In genomic region chrX:139247294-139247693, GRCm38 (mm10) we compare ENCODE assay signal across 10 mouse cellular contexts. TPM values are rescaled to one million over a fixed set of nuclear protein-coding genes. Genes with fewer than 3 reads are reported as not detected.
DNase-seq lines count a peak whose midpoint lies in the region; ATAC-seq and TF ChIP-seq lines count a peak whose summit lies in the region.
"Had no signal": no experiment of that assay in that cellular context is flagged by ENCODE, and none has a peak within 500 bp of the region (broad histone marks: within the 10 kb centered on the region; RNA-seq: fewer than 3 reads in every experiment).

No protein-coding gene starts in this region.

- no peaks in the 10 kb centered on the region for H3K4me1 ChIP-seq in heart, postnatal 0 days (ENCODE audit: control insufficient read depth, insufficient read depth)
- H3K4me1 ChIP-seq in heart, embryonic 11.5 days (ENCODE audit: control insufficient read depth, insufficient read depth, low read length), result no peaks in the 10 kb centered on the region
- H3K4me1 ChIP-seq in midbrain, postnatal 0 days (ENCODE audit: insufficient read depth, low read length), result no peaks in the 10 kb centered on the region
- H3K4me1 ChIP-seq in midbrain, embryonic 10.5 days, result no peaks in the 10 kb centered on the region
- no peaks in the 10 kb centered on the region for H3K4me1 ChIP-seq in midbrain, embryonic 16.5 days (ENCODE audit: control insufficient read depth, insufficient read depth, low read length)
- H3K4me1 ChIP-seq: limb, embryonic 13.5 days had no signal

- no peaks in the 10 kb centered on the region for H3K36me3 ChIP-seq in heart, postnatal 0 days (replicated peaks; ENCODE audit: control insufficient read depth, insufficient read depth, low read length)
- H3K36me3 ChIP-seq in heart, embryonic 11.5 days (ENCODE audit: control insufficient read depth, insufficient read depth, low read length), result no peaks in the 10 kb centered on the region
- H3K36me3 ChIP-seq in midbrain, postnatal 0 days (ENCODE audit: insufficient read depth, low read length), result no peaks in the 10 kb centered on the region
- H3K36me3 ChIP-seq in midbrain, embryonic 10.5 days, result no peaks in the 10 kb centered on the region
- no peaks in the 10 kb centered on the region for H3K36me3 ChIP-seq in midbrain, embryonic 16.5 days (ENCODE audit: control insufficient read depth, insufficient read depth, low read length)
- H3K36me3 ChIP-seq: limb, embryonic 13.5 days had no signal

- TF ChIP-seq CTCF in heart, postnatal 0 days (IDR thresholded peaks at IDR 0.05; ENCODE audit: low read depth), result peak; percentile 32; the same call in 1 of the 2 replicates
- peak; percentile 29; the same call in 1 of the 2 replicates for TF ChIP-seq CTCF in midbrain, postnatal 0 days (IDR thresholded peaks at IDR 0.05)

- H3K9me3 ChIP-seq in heart, postnatal 0 days (replicated peaks; ENCODE audit: control insufficient read depth, low read length), result no peaks in the 10 kb centered on the region
- H3K9me3 ChIP-seq in heart, embryonic 11.5 days (replicated peaks; ENCODE audit: control insufficient read depth, low read length), result no peaks in the 10 kb centered on the region
- H3K9me3 ChIP-seq in midbrain, postnatal 0 days (ENCODE audit: low read length), result no peaks in the 10 kb centered on the region
- H3K9me3 ChIP-seq in midbrain, embryonic 10.5 days (replicated peaks), result no peaks in the 10 kb centered on the region
- H3K9me3 ChIP-seq in midbrain, embryonic 16.5 days (replicated peaks; ENCODE audit: control insufficient read depth, low read length, poor library complexity, severe bottlenecking), result no peaks in the 10 kb centered on the region
- H3K9me3 ChIP-seq: limb, embryonic 13.5 days had no signal

- no peak for TF ChIP-seq EP300 in heart, postnatal 0 days (IDR thresholded peaks at IDR 0.05; ENCODE audit: low read depth)

- ATAC-seq in heart, postnatal 0 days (ENCODE audit: insufficient read depth, low read depth), result no peak
- ATAC-seq in heart, embryonic 11.5 days (replicated peaks; ENCODE audit: insufficient number of reproducible peaks, low FRiP score, low TSS enrichment), result no peak
- ATAC-seq in midbrain, postnatal 0 days (ENCODE audit: low FRiP score), result no peak
- no peak for ATAC-seq in midbrain, embryonic 16.5 days
- no peak for ATAC-seq in activated CD4-positive, CD25-positive, alpha-beta regulatory T cell, adult 4 months

- H3K4me3 ChIP-seq in heart, postnatal 0 days (ENCODE audit: low read depth, low read length), result no peak overlapping the region
- no peak overlapping the region for H3K4me3 ChIP-seq in heart, embryonic 11.5 days (ENCODE audit: low read depth, low read length)
- H3K4me3 ChIP-seq in midbrain, postnatal 0 days (ENCODE audit: low read depth, low read length), result no peak overlapping the region
- H3K4me3 ChIP-seq in midbrain, embryonic 10.5 days, result no peak overlapping the region
- H3K4me3 ChIP-seq in midbrain, embryonic 16.5 days (ENCODE audit: low read depth, low read length), result no peak overlapping the region
- H3K4me3 ChIP-seq: erythroblast, embryonic 14.5 days; limb, embryonic 13.5 days had no signal

- H3K27me3 ChIP-seq in heart, postnatal 0 days (ENCODE audit: control insufficient read depth, insufficient read depth, low read length), result no peaks in the 10 kb centered on the region
- H3K27me3 ChIP-seq in heart, embryonic 11.5 days (ENCODE audit: control insufficient read depth, insufficient read depth, low read length), result no peaks in the 10 kb centered on the region
- no peaks in the 10 kb centered on the region for H3K27me3 ChIP-seq in midbrain, postnatal 0 days (ENCODE audit: insufficient read depth, low read length)
- no peaks in the 10 kb centered on the region for H3K27me3 ChIP-seq in midbrain, embryonic 10.5 days (ENCODE audit: low read depth, poor library complexity, severe bottlenecking)
- H3K27me3 ChIP-seq in midbrain, embryonic 16.5 days (ENCODE audit: control insufficient read depth, insufficient read depth, low read depth, low read length), result no peaks in the 10 kb centered on the region
- H3K27me3 ChIP-seq: limb, embryonic 13.5 days had no signal

- H3K4me2 ChIP-seq in heart, postnatal 0 days (ENCODE audit: low read depth, low read length), result no peak overlapping the region
- H3K4me2 ChIP-seq in heart, embryonic 11.5 days, result no peak overlapping the region
- H3K4me2 ChIP-seq in midbrain, postnatal 0 days (ENCODE audit: low read depth, low read length, poor library complexity, severe bottlenecking), result no peak overlapping the region
- H3K4me2 ChIP-seq in midbrain, embryonic 16.5 days (ENCODE audit: low read length), result no peak overlapping the region
- H3K4me2 ChIP-seq: limb, embryonic 13.5 days had no signal

- no peak overlapping the region for H3K27ac ChIP-seq in heart, postnatal 0 days (ENCODE audit: low read depth)
- no peak overlapping the region for H3K27ac ChIP-seq in heart, embryonic 11.5 days (ENCODE audit: low read depth, low read length)
- no peak overlapping the region for H3K27ac ChIP-seq in midbrain, postnatal 0 days (ENCODE audit: low read depth, low read length)
- H3K27ac ChIP-seq in midbrain, embryonic 10.5 days (replicated peaks), result no peak overlapping the region
- H3K27ac ChIP-seq in midbrain, embryonic 16.5 days (ENCODE audit: low read length), result no peak overlapping the region
- H3K27ac ChIP-seq: limb, embryonic 13.5 days had no signal

- 83% methylated on average over 3 of the region's 3 CpGs for WGBS in heart, postnatal 0 days
- 78% methylated on average over 3 of the region's 3 CpGs for WGBS in heart, embryonic 11.5 days (ENCODE audit: insufficient replicate concordance)
- 57% methylated on average over 3 of the region's 3 CpGs for WGBS in midbrain, postnatal 0 days
- 84% methylated on average over 3 of the region's 3 CpGs for WGBS in midbrain, embryonic 10.5 days
- WGBS in midbrain, embryonic 16.5 days, result 67% methylated on average over 3 of the region's 3 CpGs

- no peak for DNase-seq in heart, postnatal 0 days (ENCODE audit: low spot score)
- DNase-seq in midbrain, postnatal 0 days (ENCODE audit: low spot score), result no peak
- DNase-seq in midbrain, embryonic 10.5 days (ENCODE audit: low spot score), result no peak
- peak; percentile 31 for DNase-seq in adrenal gland, postnatal 14 days
- peak; percentile 4 for DNase-seq in lung, postnatal 14 days

- no peak overlapping the region for H3K9ac ChIP-seq in heart, postnatal 0 days (replicated peaks; ENCODE audit: low read depth, low read length)
- no peak overlapping the region for H3K9ac ChIP-seq in heart, embryonic 11.5 days (ENCODE audit: low read depth, low read length)
- no peak overlapping the region for H3K9ac ChIP-seq in midbrain, postnatal 0 days (replicated peaks; ENCODE audit: low read length, poor library complexity, severe bottlenecking)
- H3K9ac ChIP-seq in midbrain, embryonic 16.5 days (ENCODE audit: low read depth, low read length), result no peak overlapping the region
- H3K9ac ChIP-seq: limb, embryonic 13.5 days had no signal

RNA-seq across cellular contexts. Expression of gene Mum1l1, which starts 37.5 kb away (rescaled TPM):
- total RNA-seq in heart, postnatal 0 days (2014; rRNA removed; ENCODE audit: low replicate concordance), result 8.4 and 12.2 TPM in 2 replicates
- polyA plus RNA-seq in heart, postnatal 0 days (2015; fragmentation: Nextera tagmentation; extraction: Ambion mirVana), result 16.0 and 16.9 TPM in 2 replicates
- 35.6 and 41.4 TPM in 2 replicates for polyA plus RNA-seq in heart, embryonic 11.5 days (2014; fragmentation: Nextera tagmentation; extraction: Ambion mirVana)
- total RNA-seq in midbrain, postnatal 0 days (2014; rRNA removed), result 5.2 and 7.1 TPM in 2 replicates
- polyA plus RNA-seq in midbrain, postnatal 0 days (2015; fragmentation: Nextera tagmentation; extraction: Ambion mirVana), result 8.4 and 8.6 TPM in 2 replicates
- 18.7 and 22.3 TPM in 2 replicates for polyA plus RNA-seq in midbrain, embryonic 10.5 days (2016; fragmentation: Nextera tagmentation; extraction: Ambion mirVana)
- 4.9 and 5.0 TPM in 2 replicates for total RNA-seq in adrenal gland, postnatal 14 days (2021)
- polyA plus RNA-seq in midbrain, embryonic 16.5 days (2015; fragmentation: Nextera tagmentation; extraction: Ambion mirVana), result 9.7 and 10.4 TPM in 2 replicates
- not detected for polyA plus RNA-seq in activated CD4-positive, CD25-positive, alpha-beta regulatory T cell, adult 4 months (2017; shearing (Covaris generic))
- polyA plus RNA-seq: erythroblast, embryonic 14.5 days had no signal

Comparison
In these comparisons a context has a peak if more than half of its experiments do, and no peak if none do; other contexts are left out.
1. DNase-seq: peak in adrenal gland, postnatal 14 days (single experiment) and lung, postnatal 14 days (single experiment); none in heart, postnatal 0 days (single experiment), midbrain, postnatal 0 days (single experiment) and midbrain, embryonic 10.5 days (single experiment).